Mouse (Mus musculus) stomach, embryonic 14.5 days (tissue): ENCODE measurements around the gene Gabrr2. TPM values are rescaled to one million over a fixed set of nuclear protein-coding genes. Genes with fewer than 3 reads are reported as not detected.
A peak's percentile ranks its signal among the peaks of the same experiment; 100 is the strongest.
"Not testable (repeated sequence)": the region's sequence is repeated elsewhere in the genome, so short reads cannot be mapped to it uniquely, and the experiment has no call there.

ENCODE experiments used
- ATAC-seq: fragments of 200-750 bp; cut with Nextera tagmentation; 2 replicates; pipeline ENCODE4 v1.8.0; 2017; ENCODE audit warnings: low read depth, moderate TSS enrichment; ENCODE audit not compliant: insufficient number of reproducible peaks, insufficient read depth, low FRiP score
- H3K27ac ChIP-seq: fragments of 300-500 bp; sonication (generic); 2 replicates; pipeline ENCODE4 v1.5.1; 2014; ENCODE audit warnings: mild to moderate bottlenecking, low read length, moderate library complexity, mixed read lengths
- H3K27me3 ChIP-seq: fragments of 300-500 bp; sonication (generic); 2 replicates; pipeline ENCODE4 v1.6.1; 2014; ENCODE audit warnings: low read length, control low read depth, mixed read lengths; ENCODE audit not compliant: control insufficient read depth, insufficient read depth
- H3K36me3 ChIP-seq: fragments of 300-500 bp; sonication (generic); 2 replicates; pipeline ENCODE4 v1.6.1; 2014; ENCODE audit warnings: mild to moderate bottlenecking, control low read depth, low read length, moderate library complexity, mixed read lengths; ENCODE audit not compliant: control insufficient read depth, insufficient read depth
- H3K4me1 ChIP-seq: fragments of 300-500 bp; sonication (generic); 2 replicates; pipeline ENCODE4 v1.6.1; 2014; ENCODE audit warnings: low read length, control low read depth, mixed read lengths; ENCODE audit not compliant: control insufficient read depth, insufficient read depth
- H3K4me2 ChIP-seq: fragments of 300-500 bp; sonication (generic); replicated peaks from 2 replicates; pipeline ENCODE4 v1.6.1; 2014; ENCODE audit warnings: low read depth, low read length, control low read depth
- H3K4me3 ChIP-seq: fragments of 300-500 bp; sonication (generic); 2 replicates; pipeline ENCODE4 v1.5.1; 2014; ENCODE audit warnings: low read depth, low read length, control low read depth
- H3K9ac ChIP-seq: fragments of 300-500 bp; sonication (generic); replicated peaks from 2 replicates; pipeline ENCODE4 v1.6.1; 2014; ENCODE audit warnings: low read depth, mild to moderate bottlenecking, control low read depth, low read length, moderate library complexity, mixed read lengths
- H3K9me3 ChIP-seq: fragments of 300-500 bp; sonication (generic); 2 replicates; pipeline ENCODE4 v1.6.1; 2016; ENCODE audit warnings: low read depth, low read length, control low read depth; ENCODE audit not compliant: control insufficient read depth
- WGBS: fragments of 180-500 bp; shearing (Covaris S2); extraction: QIAGEN DNeasy Blood & Tissue Kit; methylation state at CpG from one replicate; pipeline ENCODE4 v1.1.7; 2014; 5-methylcytosine and 5-hydroxymethylcytosine counted together
- polyA plus RNA-seq: library from polyadenylated mRNA; unstranded; fragments of >200 nt; fragmentation: Nextera tagmentation; extraction: Ambion mirVana; gene quantifications from 2 replicates; pipeline ENCODE4 v1.2.1, GENCODE M21; 2014

Gene Gabrr2
- polyA plus RNA-seq, 1 experiment from 2014 or later: 0.25 TPM

DNA sequence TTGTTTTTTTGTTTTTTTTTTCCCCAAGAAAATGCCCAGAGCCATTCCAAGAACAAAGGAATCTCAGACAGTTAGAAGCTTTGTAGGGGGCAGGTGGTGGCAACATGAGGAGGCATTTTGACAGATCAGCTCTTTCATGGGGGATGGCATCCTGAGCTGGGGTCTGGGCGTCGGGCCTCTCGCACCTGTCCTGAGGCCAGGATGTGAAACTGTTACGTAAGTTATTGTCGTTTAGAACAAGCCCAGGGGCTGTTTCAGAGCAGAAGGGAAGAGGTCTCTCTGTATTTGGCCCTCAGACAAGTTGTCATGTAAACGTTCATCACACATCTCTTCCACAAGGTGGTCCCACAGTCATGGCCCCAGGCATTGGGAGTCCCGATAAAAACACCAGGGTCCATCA lies 48.0 kb downstream of the Gabrr2 start:
- Histone ChIP-seq H3K27ac (no peak overlapping the region), H3K9me3 (no peaks in the 10 kb centered on the region), H3K4me2 (no peak overlapping the region), H3K4me3 (no peak overlapping the region), H3K36me3 (no peaks in the 10 kb centered on the region), H3K4me1 (no peaks in the 10 kb centered on the region), H3K9ac (no peak overlapping the region), H3K27me3 (no peaks in the 10 kb centered on the region)
- 80% methylated on average over 7 of the region's 7 CpGs for WGBS
- no peak for ATAC-seq

DNA sequence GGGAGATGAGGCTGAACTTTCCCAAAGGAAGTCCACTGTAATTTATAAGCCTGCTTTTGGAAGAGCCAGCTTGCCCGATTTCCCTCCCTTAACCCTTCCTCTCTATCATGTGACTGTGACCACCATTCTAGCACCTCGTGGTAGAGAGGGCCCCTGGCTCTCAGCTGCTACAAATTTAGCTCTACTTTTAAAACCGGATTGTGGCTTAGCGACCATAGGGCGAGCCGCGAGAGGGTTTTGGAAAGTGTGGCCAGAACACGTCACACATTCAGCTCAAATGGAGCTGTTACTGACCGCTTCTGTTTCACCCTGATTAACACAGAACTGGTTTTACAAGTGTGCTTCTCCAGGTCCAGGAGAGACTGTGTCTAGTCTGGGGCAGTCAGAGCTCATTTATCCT lies 48.6 kb downstream of the Gabrr2 start:
- Histone ChIP-seq H3K9ac (no peak overlapping the region), H3K9me3 (no peaks in the 10 kb centered on the region), H3K4me2 (no peak overlapping the region), H3K4me3 (no peak overlapping the region), H3K27ac (no peak overlapping the region), H3K27me3 (no peaks in the 10 kb centered on the region), H3K4me1 (no peaks in the 10 kb centered on the region), H3K36me3 (no peaks in the 10 kb centered on the region)
- ATAC-seq: no peak
- WGBS: 86% methylated on average over 9 of the region's 9 CpGs

- WGBS: 96% methylated on average over 9 of the region's 14 CpGs
- H3K4me1 ChIP-seq, H3K4me2 ChIP-seq, H3K9me3 ChIP-seq, H3K27ac ChIP-seq, ATAC-seq, H3K27me3 ChIP-seq, H3K9ac ChIP-seq, H3K36me3 ChIP-seq, H3K4me3 ChIP-seq: not testable (repeated sequence)
Observed at GRCm38 (mm10) chr4:33112866-33113265, 50.1 kb downstream of the Gabrr2 start.

- H3K4me3 ChIP-seq, H3K27ac ChIP-seq, H3K4me1 ChIP-seq, H3K36me3 ChIP-seq, ATAC-seq, H3K9ac ChIP-seq, H3K4me2 ChIP-seq, H3K9me3 ChIP-seq, H3K27me3 ChIP-seq: not testable (repeated sequence)
- 8% methylated on average over 3 of the region's 3 CpGs for WGBS
Observed at GRCm38 (mm10) chr4:33119118-33119517, 56.3 kb downstream of the Gabrr2 start.

DNA sequence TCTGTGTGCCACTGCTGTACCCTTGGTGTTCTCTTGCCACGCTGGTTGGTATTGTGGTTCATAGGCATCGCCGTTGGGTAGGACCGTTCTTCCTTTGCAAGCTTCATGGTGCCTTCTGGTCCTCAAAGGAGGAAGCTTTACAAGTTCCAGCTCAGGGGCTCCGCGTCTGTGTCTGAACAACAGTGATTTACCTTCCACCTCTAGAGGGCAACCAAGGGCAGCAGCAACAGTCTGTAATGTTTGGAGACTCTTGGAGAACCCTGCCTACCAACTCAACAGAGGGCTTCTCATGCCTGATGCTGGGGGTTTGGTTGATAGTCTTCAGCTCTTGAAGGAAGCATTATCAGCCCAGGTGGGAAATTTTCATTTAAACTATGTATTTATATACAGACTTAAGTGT lies 61.7 kb downstream of the Gabrr2 start:
- H3K9me3 ChIP-seq: no peaks in the 10 kb centered on the region
- H3K4me2 ChIP-seq: no peak overlapping the region
- no peak overlapping the region for H3K9ac ChIP-seq
- ATAC-seq: no peak
- no peak overlapping the region for H3K4me3 ChIP-seq
- WGBS: 79% methylated on average over 6 of the region's 6 CpGs
- H3K36me3 ChIP-seq: no peaks in the 10 kb centered on the region
- H3K4me1 ChIP-seq: no peaks in the 10 kb centered on the region
- H3K27ac ChIP-seq: no peak overlapping the region
- no peaks in the 10 kb centered on the region for H3K27me3 ChIP-seq

DNA sequence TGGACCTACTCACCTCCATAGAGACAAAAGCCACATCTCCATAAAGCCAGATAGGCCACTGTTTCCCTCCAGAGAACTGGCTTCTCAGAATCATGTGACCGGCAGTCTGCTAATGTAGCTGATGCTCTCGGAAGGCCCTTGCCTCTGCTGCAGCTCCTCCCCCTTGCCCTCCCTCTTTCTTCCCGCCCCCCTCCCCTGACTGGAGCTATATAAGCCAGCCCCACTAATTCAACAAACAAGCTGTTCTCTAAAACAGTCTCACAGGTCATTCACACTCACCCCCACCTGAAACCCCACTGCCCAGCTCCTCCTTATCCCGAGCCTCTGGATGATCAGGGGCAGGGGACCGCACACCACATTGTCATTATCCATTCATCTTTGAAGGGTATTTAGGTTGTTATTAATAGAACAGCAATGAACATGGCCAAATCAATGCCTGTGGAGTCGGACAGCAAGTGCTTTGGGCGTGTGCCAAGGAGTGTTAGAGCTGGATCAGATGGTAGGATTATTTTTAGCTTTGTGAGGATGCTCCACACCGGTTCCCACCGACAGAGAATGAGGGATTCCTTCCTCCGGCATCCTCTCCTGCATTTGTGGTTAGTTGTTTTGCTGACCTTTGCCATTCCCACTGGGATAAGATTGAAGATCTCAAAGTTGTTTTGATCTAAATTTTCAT lies 62.7 kb downstream of the Gabrr2 start:
- Histone ChIP-seq H3K4me3 (no peak overlapping the region), H3K27me3 (no peaks in the 10 kb centered on the region), H3K4me1 (no peaks in the 10 kb centered on the region), H3K36me3 (no peaks in the 10 kb centered on the region), H3K9ac (no peak overlapping the region), H3K27ac (no peak overlapping the region), H3K4me2 (no peak overlapping the region), H3K9me3 (no peaks in the 10 kb centered on the region)
- WGBS: 52% methylated on average over 10 of the region's 10 CpGs
- peak; percentile 28; the same call in 1 of the 2 replicates for ATAC-seq

DNA sequence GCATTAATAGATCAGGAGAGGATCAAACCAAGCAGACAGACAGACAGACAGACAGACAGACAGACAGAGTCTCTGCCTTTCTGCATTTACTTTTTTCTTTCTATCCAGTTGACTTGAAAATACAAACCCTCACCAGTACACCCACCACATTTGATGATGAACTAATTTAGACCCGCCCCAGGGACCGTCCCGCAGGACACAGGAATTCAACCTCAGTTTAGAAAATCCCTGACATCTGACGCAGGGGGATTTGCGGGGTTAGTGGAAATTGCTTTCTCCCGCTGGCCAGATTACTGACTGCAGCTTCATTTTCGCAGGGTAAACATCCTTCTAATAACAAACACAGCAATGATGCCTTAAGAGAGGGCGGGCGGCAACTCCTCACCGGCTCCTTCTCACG lies 69.4 kb downstream of the Gabrr2 start, which contains the start of gene Gabrr1:
Gene Gabrr1 (plus strand): TSS at position 301 of the 400 bp plus-strand sequence.
- no peaks in the 10 kb centered on the region for H3K9me3 ChIP-seq
- WGBS: 54% methylated on average over 11 of the region's 11 CpGs
- no peaks in the 10 kb centered on the region for H3K36me3 ChIP-seq
- H3K4me1 ChIP-seq: no peaks in the 10 kb centered on the region
- H3K27ac ChIP-seq: no peak within 1 kb of the TSS
- no peak within 1 kb of the TSS for H3K4me2 ChIP-seq
- no peak for ATAC-seq
- H3K9ac ChIP-seq: no peak within 1 kb of the TSS
- H3K27me3 ChIP-seq: no peaks in the 10 kb centered on the region
- H3K4me3 ChIP-seq: no peak within 1 kb of the TSS
